In the genomic region with DNA sequence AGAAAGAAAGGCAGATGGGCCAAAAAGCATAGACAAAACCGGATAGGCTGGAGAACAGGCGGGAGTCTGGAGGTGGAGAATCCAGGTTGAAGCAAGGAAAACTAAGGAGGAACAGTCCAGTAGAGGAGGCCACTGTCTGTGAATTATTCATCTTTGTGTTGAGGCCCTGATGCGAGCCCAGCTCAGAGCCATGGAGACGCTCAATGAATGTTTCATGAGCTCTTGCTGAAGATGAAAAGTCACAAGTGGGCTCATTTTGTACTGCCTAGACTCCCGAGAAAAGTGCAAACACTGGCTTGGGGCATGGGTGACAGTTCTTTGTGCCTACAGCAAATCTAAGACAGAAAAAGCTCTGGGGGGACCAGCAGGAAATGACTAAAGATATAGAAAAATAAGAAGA, we compare ENCODE assay signal across 11 mouse cellular contexts. TPM values are rescaled to one million over a fixed set of nuclear protein-coding genes. Genes with fewer than 3 reads are reported as not detected.
DNase-seq lines count a peak whose midpoint lies in the region; ATAC-seq and TF ChIP-seq lines count a peak whose summit lies in the region.
"Had no signal": no experiment of that assay in that cellular context is flagged by ENCODE, and none has a peak within 500 bp of the region (broad histone marks: within the 10 kb centered on the region; RNA-seq: fewer than 3 reads in every experiment).

No protein-coding gene starts in this region.

- H3K36me3 ChIP-seq in liver, postnatal 0 days (replicated peaks; ENCODE audit: insufficient read depth, low read length), result no peaks in the 10 kb centered on the region
- H3K36me3 ChIP-seq in liver, embryonic 12.5 days, result peaks cover 40% of the 10 kb centered on the region
- H3K36me3 ChIP-seq in forebrain, embryonic 12.5 days (replicated peaks), result peaks cover 46% of the 10 kb centered on the region
- H3K36me3 ChIP-seq in hindbrain, embryonic 15.5 days, result peaks cover 9% of the 10 kb centered on the region
- H3K36me3 ChIP-seq in neural tube, embryonic 13.5 days, result peaks cover 33% of the 10 kb centered on the region

- DNase-seq in liver, postnatal 0 days, result no peak
- no peak for DNase-seq in urinary bladder, postnatal 4 days (ENCODE audit: low spot score in 2 of 2)
- no peak for DNase-seq in spleen, postnatal 10 days (ENCODE audit: low spot score in 2 of 2)
- DNase-seq: adrenal gland, postnatal 36 days; left cerebral cortex, postnatal 4 days; lung, postnatal 14 days had no signal

- H3K4me2 ChIP-seq in liver, postnatal 0 days (ENCODE audit: low read depth, low read length), result peak overlapping the region; percentile 88; the same call in 1 of the 2 replicates
- no peak overlapping the region for H3K4me2 ChIP-seq in liver, embryonic 12.5 days
- H3K4me2 ChIP-seq in forebrain, embryonic 12.5 days, result peak overlapping the region; percentile 92
- H3K4me2 ChIP-seq in hindbrain, embryonic 15.5 days, result peak overlapping the region; percentile 74
- peak overlapping the region; percentile 90 for H3K4me2 ChIP-seq in neural tube, embryonic 13.5 days

- no peak for TF ChIP-seq CTCF in liver, postnatal 0 days (IDR thresholded peaks at IDR 0.05; ENCODE audit: low read depth)

- TF ChIP-seq EP300 in liver, postnatal 0 days (IDR thresholded peaks at IDR 0.05; ENCODE audit: low read depth), result no peak

- H3K27ac ChIP-seq in liver, postnatal 0 days (ENCODE audit: low read depth), result no peak overlapping the region
- H3K27ac ChIP-seq in liver, embryonic 12.5 days, result no peak overlapping the region
- H3K27ac ChIP-seq in forebrain, embryonic 12.5 days, result peak overlapping the region; percentile 33
- H3K27ac ChIP-seq in hindbrain, embryonic 15.5 days (replicated peaks), result peak overlapping the region; percentile 49; the same call in 1 of the 2 replicates
- peak overlapping the region; percentile 63 for H3K27ac ChIP-seq in neural tube, embryonic 13.5 days (replicated peaks)

- WGBS in liver, postnatal 0 days (ENCODE audit: insufficient replicate concordance), result 76% methylated on average over 5 of the region's 5 CpGs
- WGBS in liver, embryonic 12.5 days (ENCODE audit: insufficient replicate concordance), result 73% methylated on average over 5 of the region's 5 CpGs
- 58% methylated on average over 5 of the region's 5 CpGs for WGBS in forebrain, embryonic 12.5 days
- WGBS in hindbrain, embryonic 15.5 days, result 20% methylated on average over 5 of the region's 5 CpGs
- 35% methylated on average over 5 of the region's 5 CpGs for WGBS in neural tube, embryonic 13.5 days

- no peaks in the 10 kb centered on the region for H3K9me3 ChIP-seq in liver, postnatal 0 days (ENCODE audit: low read length)
- H3K9me3 ChIP-seq in liver, embryonic 12.5 days (replicated peaks), result no peaks in the 10 kb centered on the region
- H3K9me3 ChIP-seq in forebrain, embryonic 12.5 days, result no peaks in the 10 kb centered on the region
- H3K9me3 ChIP-seq in hindbrain, embryonic 15.5 days, result no peaks in the 10 kb centered on the region
- no peaks in the 10 kb centered on the region for H3K9me3 ChIP-seq in neural tube, embryonic 13.5 days

- H3K4me3 ChIP-seq in liver, postnatal 0 days (ENCODE audit: low read depth, low read length), result no peak overlapping the region
- H3K4me3 ChIP-seq in liver, embryonic 12.5 days, result no peak overlapping the region
- H3K4me3 ChIP-seq in forebrain, embryonic 12.5 days (replicated peaks), result 0 out of 2 replicates have a peak overlapping the region, but pooled peaks have one; percentile 5
- H3K4me3 ChIP-seq in hindbrain, embryonic 15.5 days, result peak overlapping the region; percentile 17
- H3K4me3 ChIP-seq in neural tube, embryonic 13.5 days, result peak overlapping the region; percentile 23

- no peak for ATAC-seq in liver, postnatal 0 days
- no peak for ATAC-seq in liver, embryonic 12.5 days
- ATAC-seq in forebrain, embryonic 12.5 days (ENCODE audit: low FRiP score), result no peak
- no peak for ATAC-seq in hindbrain, embryonic 15.5 days (ENCODE audit: low FRiP score, low read depth)
- no peak for ATAC-seq in neural tube, embryonic 13.5 days (ENCODE audit: low read depth)

- peaks cover 39% of the 10 kb centered on the region for H3K4me1 ChIP-seq in liver, postnatal 0 days (ENCODE audit: insufficient read depth)
- peaks cover 87% of the 10 kb centered on the region for H3K4me1 ChIP-seq in liver, embryonic 12.5 days
- H3K4me1 ChIP-seq in forebrain, embryonic 12.5 days, result peaks cover 70% of the 10 kb centered on the region
- peaks cover 69% of the 10 kb centered on the region for H3K4me1 ChIP-seq in hindbrain, embryonic 15.5 days (replicated peaks)
- peaks cover 72% of the 10 kb centered on the region for H3K4me1 ChIP-seq in neural tube, embryonic 13.5 days (replicated peaks)

- H3K9ac ChIP-seq in liver, postnatal 0 days (replicated peaks), result no peak overlapping the region; the same call in 1 of the 2 replicates
- no peak overlapping the region for H3K9ac ChIP-seq in liver, embryonic 12.5 days
- no peak overlapping the region for H3K9ac ChIP-seq in forebrain, embryonic 12.5 days
- H3K9ac ChIP-seq in hindbrain, embryonic 15.5 days, result 0 out of 2 replicates have a peak overlapping the region, but pooled peaks have one; percentile 7
- peak overlapping the region; percentile 57 for H3K9ac ChIP-seq in neural tube, embryonic 13.5 days

- no peaks in the 10 kb centered on the region for H3K27me3 ChIP-seq in liver, postnatal 0 days (ENCODE audit: insufficient read depth, low read length)
- no peaks in the 10 kb centered on the region for H3K27me3 ChIP-seq in liver, embryonic 12.5 days (replicated peaks)
- no peaks in the 10 kb centered on the region for H3K27me3 ChIP-seq in forebrain, embryonic 12.5 days
- no peaks in the 10 kb centered on the region for H3K27me3 ChIP-seq in hindbrain, embryonic 15.5 days
- no peaks in the 10 kb centered on the region for H3K27me3 ChIP-seq in neural tube, embryonic 13.5 days
- H3K27me3 ChIP-seq: CH12.LX had no signal

RNA-seq across cellular contexts. Expression of a gene that starts 3.7 kb away (rescaled TPM):
- polyA plus RNA-seq in liver, postnatal 0 days (2015; fragmentation: Nextera tagmentation; extraction: Ambion mirVana), result 203 and 216 TPM in 2 replicates
- polyA plus RNA-seq in liver, embryonic 12.5 days (2016; fragmentation: Nextera tagmentation; extraction: Ambion mirVana), result 88.4 and 89.9 TPM in 2 replicates
- polyA plus RNA-seq in forebrain, embryonic 12.5 days (2016; fragmentation: Nextera tagmentation; extraction: Ambion mirVana), result 184 and 187 TPM in 2 replicates
- 218 and 229 TPM in 2 replicates for polyA plus RNA-seq in hindbrain, embryonic 15.5 days (2015; fragmentation: Nextera tagmentation; extraction: Ambion mirVana)
- polyA plus RNA-seq in neural tube, embryonic 13.5 days (2015; fragmentation: Nextera tagmentation; extraction: Ambion mirVana), result 113 and 114 TPM in 2 replicates

RNA-seq across cellular contexts. Expression of a gene that starts 56.5 kb away (rescaled TPM):
- 1.7 and 2.0 TPM in 2 replicates for polyA plus RNA-seq in liver, postnatal 0 days (2015; fragmentation: Nextera tagmentation; extraction: Ambion mirVana)
- 6.9 and 10.0 TPM in 2 replicates for polyA plus RNA-seq in liver, embryonic 12.5 days (2016; fragmentation: Nextera tagmentation; extraction: Ambion mirVana)
- polyA plus RNA-seq in forebrain, embryonic 12.5 days (2016; fragmentation: Nextera tagmentation; extraction: Ambion mirVana), result 5.6 and 7.4 TPM in 2 replicates
- polyA plus RNA-seq in hindbrain, embryonic 15.5 days (2015; fragmentation: Nextera tagmentation; extraction: Ambion mirVana), result 31.4 and 32.8 TPM in 2 replicates
- polyA plus RNA-seq in neural tube, embryonic 13.5 days (2015; fragmentation: Nextera tagmentation; extraction: Ambion mirVana), result 18.8 and 19.1 TPM in 2 replicates

Comparison
In these comparisons a context has a peak if more than half of its experiments do, and no peak if none do; other contexts are left out.
1. H3K27ac ChIP-seq: peak in forebrain, embryonic 12.5 days (single experiment), hindbrain, embryonic 15.5 days (single experiment) and neural tube, embryonic 13.5 days (single experiment); none in liver, postnatal 0 days (single experiment) and liver, embryonic 12.5 days (single experiment).
2. H3K4me3 ChIP-seq: peak in forebrain, embryonic 12.5 days (single experiment), hindbrain, embryonic 15.5 days (single experiment) and neural tube, embryonic 13.5 days (single experiment); none in liver, postnatal 0 days (single experiment) and liver, embryonic 12.5 days (single experiment).
3. H3K9ac ChIP-seq: peak in hindbrain, embryonic 15.5 days (single experiment) and neural tube, embryonic 13.5 days (single experiment); none in liver, postnatal 0 days (single experiment), liver, embryonic 12.5 days (single experiment) and forebrain, embryonic 12.5 days (single experiment).